Mouse (Mus musculus) liver, embryonic 11.5 days (tissue): ENCODE data around the gene Fbxw9. TPM values are rescaled to one million over a fixed set of nuclear protein-coding genes. Genes with fewer than 3 reads are reported as not detected.
"Not testable (repeated sequence)": the region's sequence is repeated elsewhere in the genome, so short reads cannot be mapped to it uniquely, and the experiment has no call there.

ENCODE experiments used
- ATAC-seq: fragments of 200-750 bp; cut with Nextera tagmentation; replicated peaks from 2 replicates; pipeline ENCODE4 v1.8.0; 2017; ENCODE audit warnings: moderate number of reproducible peaks, mild to moderate bottlenecking, moderate TSS enrichment, moderate library complexity; ENCODE audit not compliant: low FRiP score
- DNase-seq: peaks from one replicate; pipeline ENCODE4 v3.0.0-alpha.2; 2017; ENCODE audit warnings: low spot score
- H3K27ac ChIP-seq: fragments of 300-500 bp; sonication (generic); 2 replicates; pipeline ENCODE4 v1.5.1; 2014; ENCODE audit warnings: mild to moderate bottlenecking, low read depth, low read length, control low read depth
- H3K27me3 ChIP-seq: fragments of 300-500 bp; sonication (generic); replicated peaks from 2 replicates; pipeline ENCODE4 v1.6.1; 2014; ENCODE audit warnings: low read length, mixed read lengths; ENCODE audit not compliant: control insufficient read depth, insufficient read depth
- H3K36me3 ChIP-seq: fragments of 300-500 bp; sonication (generic); 2 replicates; pipeline ENCODE4 v1.6.1; 2014; ENCODE audit warnings: mild to moderate bottlenecking, low read length, moderate library complexity, mixed read lengths; ENCODE audit not compliant: control insufficient read depth, insufficient read depth
- H3K4me1 ChIP-seq: fragments of 300-500 bp; sonication (generic); replicated peaks from 2 replicates; pipeline ENCODE4 v1.6.1; 2014; ENCODE audit warnings: low read length, mixed read lengths; ENCODE audit not compliant: control insufficient read depth, insufficient read depth
- H3K4me2 ChIP-seq: fragments of 300-500 bp; sonication (generic); 2 replicates; pipeline ENCODE4 v1.6.1; 2014; ENCODE audit warnings: mild to moderate bottlenecking, control low read depth, moderate library complexity
- H3K4me3 ChIP-seq: fragments of 300-500 bp; sonication (generic); 2 replicates; pipeline ENCODE4 v1.5.1; 2014; ENCODE audit warnings: low read depth, low read length, control low read depth
- H3K9ac ChIP-seq: fragments of 300-500 bp; sonication (generic); 2 replicates; pipeline ENCODE4 v1.6.1; 2014; ENCODE audit warnings: low read depth, low read length, control low read depth
- H3K9me3 ChIP-seq: fragments of 300-500 bp; sonication (generic); 2 replicates; pipeline ENCODE4 v1.6.1; 2016; ENCODE audit warnings: low read length, inconsistent platforms, mixed read lengths; ENCODE audit not compliant: control insufficient read depth
- WGBS: fragments of 180-500 bp; shearing (Covaris S2); extraction: QIAGEN DNeasy Blood & Tissue Kit; methylation state at CpG from one replicate; pipeline ENCODE4 v1.1.7; 2014; 5-methylcytosine and 5-hydroxymethylcytosine counted together
- polyA plus RNA-seq: library from polyadenylated mRNA; unstranded; fragments of >200 nt; fragmentation: Nextera tagmentation; extraction: Ambion mirVana; gene quantifications from 2 replicates; pipeline ENCODE4 v1.2.1, GENCODE M21; 2014

The Fbxw9 gene
- polyA plus RNA-seq, 1 experiment from 2014 or later: 17.4 TPM

DNA sequence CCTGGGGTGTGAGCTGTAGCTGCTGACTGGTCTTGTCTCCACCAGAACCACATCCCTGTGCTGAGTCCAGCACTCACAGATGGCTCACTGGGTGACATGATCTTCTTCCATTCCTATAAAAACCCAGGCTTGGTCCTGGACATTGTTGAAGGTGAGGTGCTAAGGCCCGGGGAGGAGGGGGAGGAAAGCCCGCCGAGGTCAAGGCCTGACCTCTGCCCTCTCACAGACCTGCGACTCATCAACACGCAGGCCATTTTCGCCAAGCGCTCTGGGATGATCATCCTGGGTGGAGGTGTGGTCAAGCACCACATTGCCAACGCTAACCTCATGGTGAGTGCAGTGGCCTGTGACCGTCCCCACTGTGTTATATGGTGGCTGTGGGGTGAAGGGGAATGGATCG, 14.3 kb downstream of the Fbxw9 start:
- Histone ChIP-seq H3K4me1 (peaks cover 29% of the 10 kb centered on the region), H3K27me3 (no peaks in the 10 kb centered on the region), H3K4me3 (peak overlapping the region; percentile 4; the same call in 1 of the 2 replicates), H3K36me3 (peaks cover 32% of the 10 kb centered on the region), H3K27ac (no peak overlapping the region), H3K9me3 (no peaks in the 10 kb centered on the region), H3K9ac (no peak overlapping the region), H3K4me2 (no peak overlapping the region)
- DNase-seq (no peak), ATAC-seq (no peak)
- 84% methylated on average over 10 of the region's 10 CpGs for WGBS

- ATAC-seq (no peak), DNase-seq (no peak)
- Histone ChIP-seq H3K27me3 (no peaks in the 10 kb centered on the region), H3K4me3 (peak overlapping the region; percentile 4; the same call in 1 of the 2 replicates), H3K9ac (no peak overlapping the region), H3K27ac (no peak overlapping the region), H3K4me2 (no peak overlapping the region), H3K36me3 (peaks cover 32% of the 10 kb centered on the region), H3K4me1 (peaks cover 30% of the 10 kb centered on the region), H3K9me3 (no peaks in the 10 kb centered on the region)
- 86% methylated on average over 10 of the region's 10 CpGs for WGBS
These were observed 14.8 kb downstream of the Fbxw9 start for GRCm38 (mm10) chr8:85074617-85075016.

- H3K9ac ChIP-seq: no peak overlapping the region
- 65% methylated on average over 9 of the region's 9 CpGs for WGBS
- peaks cover 32% of the 10 kb centered on the region for H3K36me3 ChIP-seq
- DNase-seq (no peak), ATAC-seq (peak; percentile 50; the same call in 1 of the 2 replicates)
- no peaks in the 10 kb centered on the region for H3K27me3 ChIP-seq
- peaks cover 31% of the 10 kb centered on the region for H3K4me1 ChIP-seq
- no peaks in the 10 kb centered on the region for H3K9me3 ChIP-seq
- H3K4me2 ChIP-seq: peak overlapping the region; percentile 36
- peak overlapping the region; percentile 62; the same call in 1 of the 2 replicates for H3K27ac ChIP-seq
- H3K4me3 ChIP-seq: no peak overlapping the region
These were observed 16.1 kb downstream of the Fbxw9 start for GRCm38 (mm10) chr8:85076001-85076400.

DNA sequence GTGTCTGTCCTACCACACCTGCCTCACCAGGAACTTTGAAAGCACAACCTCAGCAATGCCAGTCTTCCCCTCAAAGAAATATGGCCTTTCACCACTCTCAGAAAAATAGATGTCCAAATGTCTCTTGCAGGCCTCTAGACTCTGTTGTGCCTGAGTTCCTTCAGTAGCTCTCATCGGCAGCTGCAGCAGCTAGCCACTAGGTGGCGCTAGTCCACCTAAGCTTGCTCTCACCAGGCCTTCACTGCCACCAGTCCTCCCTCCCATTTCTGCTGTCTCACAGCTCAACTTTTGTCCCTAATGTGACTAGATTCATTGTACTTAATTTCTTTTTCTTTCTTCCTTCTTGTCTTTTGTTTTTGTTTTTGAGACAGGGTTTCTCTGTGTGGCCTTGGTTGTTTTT, 17.1 kb downstream of the Fbxw9 start:
- 0% methylated on average over 2 of the region's 2 CpGs for WGBS
- Histone ChIP-seq H3K9ac (no peak overlapping the region), H3K27me3 (no peaks in the 10 kb centered on the region), H3K4me1 (peaks cover 38% of the 10 kb centered on the region), H3K36me3 (peaks cover 32% of the 10 kb centered on the region), H3K4me3 (no peak overlapping the region), H3K9me3 (no peaks in the 10 kb centered on the region), H3K4me2 (no peak overlapping the region), H3K27ac (no peak overlapping the region)
- ATAC-seq (no peak), DNase-seq (peak; percentile 76)

- Histone ChIP-seq H3K27me3 (no peaks in the 10 kb centered on the region), H3K4me3 (peak overlapping the region; percentile 87), H3K9ac (peak overlapping the region; percentile 90), H3K9me3 (no peaks in the 10 kb centered on the region), H3K4me1 (peaks cover 44% of the 10 kb centered on the region), H3K27ac (peak overlapping the region; percentile 59; the same call in 1 of the 2 replicates), H3K4me2 (peak overlapping the region; percentile 76), H3K36me3 (peaks cover 15% of the 10 kb centered on the region)
- ATAC-seq (no peak), DNase-seq (peak; percentile 67)
- under 1% methylated on average over 25 of the region's 25 CpGs for WGBS
These were observed 20.3 kb downstream of the Fbxw9 start for GRCm38 (mm10) chr8:85080214-85080531.

DNA sequence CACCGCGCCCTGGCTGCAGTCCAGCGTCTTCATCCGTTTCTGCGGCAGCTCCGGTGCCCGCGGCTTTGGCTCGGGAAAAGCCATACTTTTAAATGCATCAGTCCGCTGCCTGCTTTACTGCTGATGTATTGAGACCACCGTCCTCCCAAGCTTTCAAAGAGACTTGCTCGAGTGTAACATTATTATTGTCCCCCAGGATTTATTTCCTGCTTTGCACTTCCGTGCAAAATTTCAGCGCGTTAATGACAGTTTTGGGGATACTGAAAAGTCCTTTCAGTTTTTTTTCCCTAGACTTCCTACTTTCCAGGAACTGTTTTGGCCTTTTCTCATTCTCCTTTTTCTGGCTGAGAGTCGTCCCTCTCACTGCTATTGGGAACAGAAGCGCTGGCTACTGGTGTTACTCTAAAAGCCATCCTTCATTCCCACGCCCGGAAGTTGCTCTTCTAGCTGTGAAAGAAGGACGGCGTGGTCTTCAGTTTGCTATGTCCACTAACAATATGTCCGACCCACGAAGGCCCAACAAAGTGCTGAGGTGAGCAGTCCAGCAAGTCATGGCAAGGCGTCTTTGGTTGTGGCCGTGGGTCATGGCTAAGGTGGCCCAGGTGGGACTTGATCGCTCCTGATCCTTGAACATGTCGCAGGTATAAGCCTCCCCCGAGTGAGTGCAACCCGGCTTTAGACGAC, 20.8 kb downstream of the Fbxw9 start, which contains the start of gene Wdr83os:
Gene Wdr83os, plus strand, starts transcription at position 209 of the 684 bp plus-strand sequence.
- Histone ChIP-seq H3K27ac (peak within 1 kb of the TSS; percentile 64), H3K36me3 (peaks cover 10% of the 10 kb centered on the region), H3K9ac (peak within 1 kb of the TSS; percentile 90), H3K4me2 (peak within 1 kb of the TSS; percentile 76), H3K4me1 (peaks cover 39% of the 10 kb centered on the region), H3K4me3 (peak within 1 kb of the TSS; percentile 87), H3K27me3 (no peaks in the 10 kb centered on the region), H3K9me3 (no peaks in the 10 kb centered on the region)
- under 1% methylated on average over 30 of the region's 30 CpGs for WGBS
- ATAC-seq (peak; percentile 8; the same call in 1 of the 2 replicates), DNase-seq (peak; percentile 81)

GRCm38 (mm10) chr8:85081216-85081555, 21.3 kb downstream of the Fbxw9 start, which contains the start of gene Wdr83:
Gene Wdr83 (minus strand): TSS chr8:85081306.
- peaks cover 7% of the 10 kb centered on the region; the same call in 1 of the 2 replicates for H3K36me3 ChIP-seq
- ATAC-seq (peak; percentile 81), DNase-seq (no peak)
- H3K9me3 ChIP-seq: no peaks in the 10 kb centered on the region
- H3K9ac ChIP-seq: peak within 1 kb of the TSS; percentile 90
- 1% methylated on average over 9 of the region's 9 CpGs for WGBS
- peak within 1 kb of the TSS; percentile 64 for H3K27ac ChIP-seq
- no peaks in the 10 kb centered on the region for H3K27me3 ChIP-seq
- H3K4me1 ChIP-seq: peaks cover 34% of the 10 kb centered on the region
- peak within 1 kb of the TSS; percentile 92 for H3K4me2 ChIP-seq
- peak within 1 kb of the TSS; percentile 87 for H3K4me3 ChIP-seq

DNA sequence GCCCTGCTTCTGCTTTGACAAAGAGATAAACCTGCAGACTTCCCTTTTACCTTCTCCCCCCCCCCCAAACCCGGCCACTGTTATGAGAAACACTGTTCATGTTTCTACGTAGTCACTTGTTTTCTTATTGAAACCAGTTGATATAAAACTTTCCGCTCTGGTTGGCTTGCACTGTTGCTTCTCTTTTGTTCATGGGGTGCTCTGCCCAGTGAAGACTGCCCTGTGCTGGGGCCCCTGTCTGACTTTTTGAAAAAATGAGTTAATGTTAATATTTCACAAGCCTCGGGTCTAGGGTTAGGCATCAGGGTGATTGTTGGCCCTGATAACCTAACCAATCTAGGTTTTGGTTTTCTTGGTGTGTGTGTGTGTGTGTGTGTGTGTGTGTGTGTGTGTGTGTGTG, 22.3 kb downstream of the Fbxw9 start:
- not testable (repeated sequence) for H3K27ac ChIP-seq, ATAC-seq, H3K9me3 ChIP-seq, DNase-seq, H3K4me3 ChIP-seq, H3K9ac ChIP-seq, H3K36me3 ChIP-seq, H3K27me3 ChIP-seq
- Histone ChIP-seq H3K4me1 (peaks cover 28% of the 10 kb centered on the region), H3K4me2 (peak overlapping the region; percentile 92)
- 48% methylated on average over 4 of the region's 4 CpGs for WGBS
